Mouse (Mus musculus) Patski (cell line): ENCODE results near the gene Galnt16. TPM values are rescaled to one million over a fixed set of nuclear protein-coding genes. Genes with fewer than 3 reads are reported as not detected.
A peak's percentile ranks its signal among the peaks of the same experiment; 100 is the strongest.

Source experiments
- ATAC-seq: fragments of 100-300 bp; one replicate; pipeline ENCODE4 v1.8.0; 2021
- CTCF ChIA-PET: fragments of 350-600 bp; sonication (Branson Sonifier 250); formaldehyde crosslinking; loops from one replicate; lab custom pipeline; 2022; ENCODE audit warnings: inconsistent platforms; lab: Charles Lee
- POLR2A ChIA-PET: fragments of 350-600 bp; sonication (Branson Sonifier 250); formaldehyde crosslinking; loops from one replicate; lab custom pipeline; 2022; ENCODE audit warnings: antibody characterized with exemption, inconsistent platforms; lab: Charles Lee
- DNase-seq: peaks from one replicate; pipeline ENCODE4 v3.0.0-alpha.2; 2011; ENCODE audit warnings: low read depth, low spot score
- H3K27me3 ChIP-seq: fragments of 371-371 bp; one replicate; pipeline ENCODE4 v1.5.1; 2021
- CTCF ChIP-seq: fragments of 100-300 bp; IDR thresholded peaks from one replicate; pipeline ENCODE4 v1.5.1; 2021
- in situ Hi-C: fragments of 300-500 bp; cut with MboI; formaldehyde crosslinking; loops from 3 replicates; pipeline ENCODE4 v1.11.1; 2018; ENCODE audit warnings: low pct_unique_long_range_greater_than_20kb, mixed read lengths
- polyA plus RNA-seq: library from polyadenylated mRNA; unstranded; gene quantifications from one replicate; pipeline ENCODE4 v1.2.3, GENCODE M21; 2021

Gene Galnt16
- polyA plus RNA-seq, 1 experiment from 2014 or later, result 0.27 TPM

DNA sequence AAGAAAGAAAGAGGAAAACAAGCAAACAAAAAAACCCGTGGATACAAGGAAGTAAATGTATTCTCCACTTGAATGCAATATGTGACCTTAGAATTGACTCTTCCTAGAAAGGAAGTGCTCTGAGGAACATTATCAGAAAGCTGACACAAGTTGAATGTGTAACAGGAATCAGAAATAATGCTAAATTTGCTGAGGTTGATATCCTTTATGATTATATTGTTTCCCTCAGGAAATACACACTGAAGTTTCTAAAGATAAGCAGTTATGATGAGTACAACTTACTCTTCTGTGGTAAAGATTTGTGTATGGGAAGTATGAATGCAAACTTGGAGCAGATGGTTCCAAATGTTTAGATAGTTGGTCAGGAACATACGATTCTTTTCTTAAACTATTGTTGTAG, 150.3 kb downstream of the Galnt16 start:
- TF ChIP-seq CTCF, result no peak
- in situ Hi-C loops, result loop anchor here (25.0 kb wide), 1 partner anchor 506 kb away; no protein-coding TSS in a partner anchor
- no peak for ATAC-seq
- no peak for DNase-seq
- no peaks in the 10 kb centered on the region for H3K27me3 ChIP-seq
- ChIA-PET CTCF (no interaction called here), POLR2A (no interaction called here)

DNA sequence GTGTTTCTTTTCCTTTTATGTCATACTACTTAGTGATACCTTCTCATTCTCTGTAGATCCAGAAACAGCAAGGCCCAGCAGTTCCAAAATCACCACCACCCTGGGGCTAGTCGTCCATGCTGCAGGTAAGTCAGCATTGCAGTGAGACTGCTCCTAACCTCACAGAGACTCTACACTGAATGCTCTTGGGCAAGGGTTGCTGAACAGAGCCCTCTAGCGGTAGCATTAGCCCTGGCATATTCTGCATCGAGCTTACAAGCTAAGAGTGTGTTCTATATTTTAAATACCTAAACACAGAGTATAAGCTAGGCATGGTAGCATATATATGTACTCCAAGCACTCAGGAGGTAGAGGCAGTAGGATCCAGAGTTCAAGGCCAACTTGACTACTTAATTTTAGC, 155.1 kb downstream of the Galnt16 start:
- POLR2A ChIA-PET, result no interaction called here
- CTCF ChIA-PET, result interaction anchor here (0.6 to 4.1 kb wide), 19 partner anchors 9 to 515 kb away, joined by 3 to 27 read pairs (median 3); partner anchors contain the start of gene Erh
- no peak for DNase-seq
- no peaks in the 10 kb centered on the region for H3K27me3 ChIP-seq
- ATAC-seq, result no peak
- in situ Hi-C loops, result loop anchor here (25.0 kb wide), 1 partner anchor 511 kb away; no protein-coding TSS in a partner anchor
- peak; percentile 85 for TF ChIP-seq CTCF

Other genes with a start within 250 kb of the Galnt16 start
- gene Dcaf5, start 81.7 kb upstream of the Galnt16 start, polyA plus RNA-seq, result 33.2 TPM
- 17.1 TPM for gene Exd2, start 55.2 kb upstream of the Galnt16 start, polyA plus RNA-seq
- 30.9 TPM for gene Slc39a9, start 125.6 kb downstream of the Galnt16 start, polyA plus RNA-seq
- 183 TPM for gene Erh, start 126.1 kb downstream of the Galnt16 start, polyA plus RNA-seq
- not detected for gene Plekhd1, start 174.3 kb downstream of the Galnt16 start, polyA plus RNA-seq
- gene Ccdc177, start 242.4 kb downstream of the Galnt16 start, polyA plus RNA-seq, result 0.28 TPM